Mouse (Mus musculus) thymus, adult 18-20 months (tissue): ENCODE results near the gene 4933411K16Rik.
A peak's percentile ranks its signal among the peaks of the same experiment; 100 is the strongest.
"Not testable (repeated sequence)": the region's sequence is repeated elsewhere in the genome, so short reads cannot be mapped to it uniquely, and the experiment has no call there.

Source experiments
- DNase-seq, 2 experiments: peaks; one replicate each; pipeline ENCODE4 v3.0.0; 2022; ENCODE audit warnings: mixed read lengths in 2 of 2

4933411K16Rik gene

GRCm38 (mm10) chr19:42079950-42080349, 27.9 kb downstream of the 4933411K16Rik start:
- DNase-seq = no peak

- no peak for DNase-seq
Observed at GRCm38 (mm10) chr19:42080469-42080868, 28.4 kb downstream of the 4933411K16Rik start.

GRCm38 (mm10) chr19:42081613-42082012, 29.6 kb downstream of the 4933411K16Rik start:
- DNase-seq = not testable (repeated sequence)

GRCm38 (mm10) chr19:42085690-42086089, 33.6 kb downstream of the 4933411K16Rik start:
- no peak for DNase-seq

GRCm38 (mm10) chr19:42086166-42086565, 34.1 kb downstream of the 4933411K16Rik start, which contains the start of gene Morn4:
Gene Morn4, minus strand, starts transcription at chr19:42086357.
- DNase-seq = no peak

- peak; percentile 68 to 76 for DNase-seq
Observed at GRCm38 (mm10) chr19:42089103-42089747, 37.2 kb downstream of the 4933411K16Rik start.

GRCm38 (mm10) chr19:42089748-42090595, 37.9 kb downstream of the 4933411K16Rik start, which contains the start of gene Pi4k2a:
Gene Pi4k2a, plus strand, starts transcription at chr19:42090470.
- peak; percentile 100 for DNase-seq

GRCm38 (mm10) chr19:42090637-42091141, 38.6 kb downstream of the 4933411K16Rik start:
- peak; percentile 41 to 48 for DNase-seq

- DNase-seq = no peak
Observed at GRCm38 (mm10) chr19:42099406-42099805, 47.4 kb downstream of the 4933411K16Rik start.
